Mouse (Mus musculus): ENCODE data around the gene Nbr1.

Gene Nbr1

DNA sequence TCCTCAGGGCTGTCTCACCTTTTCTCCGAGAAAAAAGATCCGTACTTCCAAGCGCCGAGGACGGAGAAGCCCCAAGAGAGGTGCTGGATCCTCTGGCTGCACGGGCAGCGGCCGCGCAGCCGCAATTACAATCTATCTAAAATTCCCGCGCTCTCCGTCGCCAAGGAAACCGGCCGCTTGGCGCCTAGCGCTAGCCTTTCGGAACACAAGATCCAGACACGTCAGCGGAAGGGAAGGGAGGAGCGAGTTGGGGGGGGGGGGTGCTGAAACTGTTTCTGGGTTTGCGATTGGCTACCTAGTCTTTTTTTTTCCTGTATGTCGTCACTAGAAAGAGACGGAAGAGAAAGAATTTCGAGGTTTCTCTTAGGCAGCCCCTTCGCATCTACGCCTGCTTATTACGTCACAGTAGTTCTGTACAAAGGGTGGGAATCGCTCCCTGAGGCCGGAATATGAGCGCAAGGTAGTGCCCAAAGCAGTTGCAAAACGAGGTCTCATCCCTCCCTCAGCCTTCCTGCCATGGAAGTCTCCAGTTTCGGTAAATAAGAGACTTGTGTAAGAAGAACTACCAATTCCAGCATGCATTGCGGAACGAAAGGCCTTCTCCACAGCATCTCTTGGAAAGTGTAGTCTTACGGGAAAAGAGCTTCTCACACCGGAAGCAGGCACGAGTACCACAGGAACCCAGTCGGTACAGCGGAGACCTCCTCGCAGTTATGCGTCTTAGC is at the start of gene Nbr1, which contains the start of gene Brca1:
Gene Nbr1 (plus strand): TSS at position 399 of the 725 bp plus-strand sequence.
Gene Brca1 (minus strand): TSS at position 205 of the 725 bp plus-strand sequence.
- DNase-seq (ENCODE audit: low spot score in 2 of 2), result peak; percentile 92 to 95

DNA sequence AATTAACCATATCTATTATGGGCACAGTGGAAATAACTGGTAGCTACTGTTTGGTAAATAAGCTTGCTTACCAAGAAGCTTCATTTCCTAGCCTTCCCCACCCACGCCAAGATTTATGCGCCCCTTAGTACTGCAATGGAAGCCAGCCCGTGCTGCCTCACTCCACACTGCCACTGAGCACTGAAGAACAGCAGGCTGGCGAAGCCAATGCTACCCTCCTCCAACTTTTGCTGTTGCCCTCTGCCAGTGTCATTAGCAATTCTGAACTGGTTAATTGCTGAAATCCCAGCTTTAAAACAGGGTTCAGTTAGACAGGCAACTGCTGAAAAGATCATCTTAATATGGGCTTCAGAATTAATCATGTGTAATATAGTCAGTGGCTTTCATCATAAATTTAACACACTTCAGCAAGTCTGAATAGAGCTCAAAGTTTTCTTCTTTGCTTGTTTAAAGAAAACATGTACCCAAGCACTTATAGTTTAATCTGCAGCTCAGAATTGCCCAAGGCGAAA is 45.6 kb upstream of the Nbr1 start:
- no peak for DNase-seq (ENCODE audit: low spot score in 2 of 2)

DNA sequence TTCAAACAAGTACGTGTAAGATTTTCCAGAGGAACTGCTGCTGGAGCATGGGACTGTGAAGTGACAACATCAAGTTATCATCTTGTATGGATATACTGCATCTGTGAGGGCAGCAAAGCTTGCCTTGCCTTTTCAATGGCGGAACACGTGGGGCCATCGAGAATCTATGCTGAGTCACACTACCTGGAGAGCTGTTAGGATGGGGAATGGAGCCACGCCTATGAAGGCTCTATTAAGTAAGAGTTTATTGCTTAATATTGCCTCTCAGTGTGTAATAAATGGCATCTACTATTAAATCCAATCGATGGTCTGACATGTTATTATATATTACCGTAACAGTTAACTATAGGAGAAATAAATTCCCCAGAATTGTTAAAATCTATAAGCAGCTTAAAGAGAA is 44.9 kb upstream of the Nbr1 start:
- no peak for DNase-seq (ENCODE audit: low spot score in 2 of 2)

DNA sequence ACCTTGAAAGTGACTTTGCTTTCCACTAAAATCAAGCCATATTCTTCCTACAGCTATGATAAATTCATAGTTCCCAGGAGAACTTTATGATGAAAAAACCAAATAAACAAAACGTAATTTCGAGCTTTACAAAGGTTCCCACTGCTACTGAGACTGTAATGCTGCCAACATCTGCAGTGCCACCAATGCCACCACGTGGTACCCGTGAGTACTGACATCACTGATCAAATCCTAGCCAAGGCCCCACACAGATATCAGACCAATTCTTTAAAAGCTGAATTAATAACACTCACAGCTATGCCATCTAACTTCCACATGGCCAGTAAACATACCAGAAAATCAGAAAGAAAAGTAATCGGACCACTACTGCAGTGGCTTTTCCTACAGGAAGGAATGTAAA is 33.0 kb upstream of the Nbr1 start:
- no peak for DNase-seq (ENCODE audit: low spot score in 2 of 2)

DNA sequence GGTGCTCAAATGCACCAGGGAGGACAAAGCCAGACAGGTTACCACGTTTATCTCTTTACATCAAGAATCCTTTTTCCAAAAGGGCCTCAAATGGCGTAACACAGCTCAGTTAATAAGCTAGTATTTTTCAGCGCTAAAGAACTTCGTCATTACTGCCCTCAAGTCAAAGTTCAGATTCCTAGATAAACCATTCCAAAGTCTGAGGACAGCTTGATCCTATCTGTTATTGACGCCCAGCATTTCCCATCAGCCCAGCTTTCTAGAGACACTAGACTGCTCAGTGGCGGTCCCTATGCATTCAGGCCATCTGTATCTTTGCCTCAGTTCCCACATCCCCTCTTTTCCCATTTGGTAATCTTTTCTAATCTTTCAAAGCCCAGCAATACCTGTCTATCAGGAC is 32.6 kb upstream of the Nbr1 start:
- no peak for DNase-seq (ENCODE audit: low spot score in 2 of 2)

DNA sequence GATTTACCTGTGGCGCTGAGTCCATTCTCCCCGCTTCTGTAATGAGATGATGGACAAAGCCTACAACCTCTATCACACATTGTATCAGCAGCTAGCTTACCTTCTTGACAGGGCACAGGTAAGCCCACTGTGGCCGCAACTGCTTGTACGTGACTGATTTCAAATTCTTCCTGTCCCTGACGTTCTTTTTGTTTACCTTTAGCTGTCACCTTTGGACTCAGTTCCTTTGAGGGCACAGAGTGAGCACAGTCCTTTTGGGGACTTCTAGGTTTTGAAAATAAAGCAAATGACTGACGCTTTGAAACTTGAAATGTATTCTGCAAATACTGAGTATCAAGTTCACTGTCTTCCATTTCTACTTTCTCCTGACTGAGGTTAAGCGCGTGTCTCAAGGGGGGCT is 27.5 kb upstream of the Nbr1 start:
- no peak for DNase-seq (ENCODE audit: low spot score in 2 of 2)

DNA sequence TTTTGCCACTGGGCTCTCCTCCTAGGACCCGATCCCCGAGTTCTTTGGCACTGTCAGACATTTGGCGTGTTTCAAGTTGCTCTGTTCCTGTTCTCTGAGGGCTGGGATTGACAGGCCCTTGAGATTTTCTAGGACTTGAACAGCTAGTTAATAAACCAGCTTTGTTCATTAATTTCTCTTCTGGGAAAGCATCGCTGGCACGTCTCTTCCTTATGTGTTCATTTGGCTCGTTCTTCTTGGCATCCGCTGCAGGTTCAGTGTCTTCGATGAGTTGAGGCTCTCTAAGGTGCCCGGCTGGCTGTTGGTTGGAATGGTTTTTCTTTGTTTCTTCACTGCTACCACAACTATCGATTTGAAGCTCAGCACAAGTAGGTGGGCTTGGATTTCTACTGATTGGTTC is 26.9 kb upstream of the Nbr1 start:
- DNase-seq (ENCODE audit: low spot score in 2 of 2), result no peak

DNA sequence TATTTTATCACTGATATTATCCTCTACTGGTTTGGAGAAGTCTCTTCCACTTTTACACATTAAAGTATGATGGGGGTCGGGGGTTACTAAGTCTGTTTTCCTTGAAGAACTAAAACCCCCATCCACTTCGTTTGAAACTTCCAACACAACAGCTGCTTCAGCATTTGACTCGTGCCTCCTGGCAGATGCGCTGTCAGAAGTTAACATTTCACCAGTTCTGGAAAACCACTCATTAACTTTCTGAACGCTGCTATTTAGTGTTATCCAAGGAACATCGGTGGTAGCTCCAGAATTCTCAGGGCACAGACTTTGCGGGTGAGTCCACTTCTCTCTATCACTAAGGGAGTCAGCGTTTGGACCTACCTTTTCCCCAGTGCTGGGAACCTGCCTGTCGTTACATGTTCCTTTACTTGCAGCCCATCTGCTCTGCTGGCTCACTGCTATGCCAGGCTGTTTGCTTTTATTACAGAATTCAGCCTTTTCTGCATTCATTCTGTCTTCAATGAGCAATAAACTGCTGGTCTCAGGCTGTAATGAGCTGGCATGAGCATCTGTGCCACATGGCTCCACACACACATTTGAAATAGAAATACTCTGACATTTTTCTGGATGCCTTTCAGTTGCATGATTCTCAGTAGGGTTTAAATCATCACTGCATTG is 25.9 kb upstream of the Nbr1 start:
- DNase-seq (ENCODE audit: low spot score in 2 of 2), result no peak

DNA sequence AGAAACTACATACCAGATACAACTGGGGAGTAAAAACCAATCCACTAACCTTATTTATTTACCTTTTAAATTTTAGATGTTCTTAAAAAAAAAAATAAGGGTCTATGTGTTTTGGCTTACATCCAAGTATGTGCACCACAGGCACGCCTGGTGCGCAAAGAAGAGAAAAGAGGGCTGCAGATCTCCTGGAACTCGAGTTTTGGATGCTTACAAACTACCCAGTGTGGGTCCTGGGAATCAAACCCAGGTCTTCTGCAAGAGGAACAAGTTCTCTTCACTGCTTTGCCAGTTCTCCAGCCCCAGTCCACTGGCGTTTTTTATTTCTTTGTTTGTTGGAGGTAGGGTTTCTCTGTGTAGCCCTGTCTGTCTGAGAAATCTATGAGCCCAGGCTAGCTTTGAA is 25.3 kb upstream of the Nbr1 start:
- DNase-seq (ENCODE audit: low spot score in 2 of 2), result no peak

DNA sequence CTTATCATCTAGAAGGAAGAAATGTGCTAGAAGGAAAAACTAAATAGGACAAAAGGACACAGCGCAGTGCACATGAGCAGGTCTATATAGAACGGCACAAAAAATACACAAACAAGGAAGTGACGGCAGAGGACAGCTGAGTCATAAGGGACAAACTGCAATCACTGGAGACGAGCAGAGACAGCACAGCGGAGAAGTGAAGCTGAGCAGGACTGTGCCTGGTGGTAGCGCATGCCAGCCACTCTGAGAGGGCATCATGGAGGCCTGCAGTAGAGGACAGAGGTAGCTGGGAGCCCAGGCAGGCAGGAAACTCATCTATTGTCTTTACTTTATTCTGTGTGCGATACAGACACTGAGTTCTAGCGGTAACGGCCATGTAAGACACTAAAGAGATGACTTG is 8.4 kb upstream of the Nbr1 start:
- DNase-seq (ENCODE audit: low spot score in 2 of 2), result no peak

DNA sequence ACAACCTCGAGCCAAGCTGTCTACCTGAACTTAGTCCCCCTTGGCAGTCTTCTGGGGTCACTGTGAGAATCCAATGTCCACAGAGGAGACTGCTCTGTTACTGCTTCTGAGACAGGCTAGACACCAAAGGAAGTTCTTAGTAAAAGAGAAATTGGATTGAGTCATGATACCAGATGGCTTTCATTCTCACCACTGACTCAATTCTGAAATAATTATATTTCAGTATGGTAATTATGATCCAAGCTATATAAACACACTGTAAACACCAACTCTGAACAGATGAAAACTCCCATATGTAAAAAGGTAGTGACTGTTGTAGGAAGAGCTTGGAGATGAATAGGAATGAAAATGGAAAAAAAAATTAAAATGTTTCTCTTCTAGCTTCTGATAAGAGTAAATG is 7.8 kb upstream of the Nbr1 start:
- DNase-seq (ENCODE audit: low spot score in 2 of 2), result no peak

DNA sequence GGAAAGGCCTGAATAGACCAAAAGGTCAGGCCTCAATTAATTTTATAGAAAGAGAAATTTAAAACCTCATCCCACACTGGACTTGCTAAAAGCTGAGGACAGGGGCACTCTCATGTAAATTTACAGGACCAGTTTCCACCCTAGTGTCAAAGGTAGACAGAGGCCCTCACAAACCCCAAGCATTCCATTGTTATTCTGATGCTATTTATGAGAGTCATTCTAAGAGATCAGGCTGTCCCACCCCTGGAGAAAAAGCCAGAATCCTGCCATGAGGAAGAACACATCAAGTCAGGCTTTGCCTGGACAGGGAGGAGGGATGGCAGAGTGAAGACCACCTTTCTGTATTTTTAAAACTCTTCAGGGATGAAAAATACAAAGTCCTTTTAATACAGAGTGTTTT is 3.4 kb upstream of the Nbr1 start:
- no peak for DNase-seq (ENCODE audit: low spot score in 2 of 2)

DNA sequence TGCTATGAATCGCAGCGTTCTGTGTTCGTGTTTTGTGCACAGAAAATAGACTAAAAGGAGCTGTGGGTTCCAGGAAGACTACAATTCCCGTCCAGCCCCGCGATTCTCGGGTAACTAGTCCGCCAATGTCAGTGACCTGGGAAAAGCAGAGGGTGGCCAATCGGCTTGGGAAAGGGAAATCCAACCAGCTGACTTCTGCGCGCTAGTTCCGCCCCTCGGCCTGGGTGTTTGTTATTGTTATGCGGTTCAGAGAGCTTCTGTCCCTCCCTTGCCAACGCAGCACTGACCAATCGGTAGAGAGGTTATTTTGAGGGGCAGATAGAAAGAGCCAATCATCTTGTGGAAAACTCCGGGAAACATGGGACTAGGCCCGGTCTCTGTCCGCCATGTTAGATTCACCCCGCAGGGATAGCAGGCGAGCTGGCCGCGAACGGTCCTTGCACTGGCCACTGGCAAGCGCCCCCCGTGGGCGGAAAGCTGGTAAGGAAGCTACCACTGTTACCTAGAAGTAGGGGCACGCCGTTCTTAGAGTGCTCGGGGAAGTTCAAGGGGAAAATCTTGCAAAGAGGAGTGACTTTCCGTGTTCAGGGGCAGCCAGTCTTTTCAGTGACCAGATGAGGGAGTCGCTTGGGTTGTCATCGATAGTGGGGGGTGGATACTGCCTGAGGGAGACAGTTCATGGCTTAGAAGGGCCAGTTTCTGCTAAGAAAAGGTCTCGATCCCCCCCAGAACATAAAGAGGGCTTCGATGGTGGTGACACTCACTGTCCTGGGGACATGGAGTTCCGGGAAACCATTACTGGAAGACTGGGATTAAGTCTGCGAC is 739 bp downstream of the Nbr1 start:
- peak; percentile 99 to 100 for DNase-seq (ENCODE audit: low spot score in 2 of 2)

DNA sequence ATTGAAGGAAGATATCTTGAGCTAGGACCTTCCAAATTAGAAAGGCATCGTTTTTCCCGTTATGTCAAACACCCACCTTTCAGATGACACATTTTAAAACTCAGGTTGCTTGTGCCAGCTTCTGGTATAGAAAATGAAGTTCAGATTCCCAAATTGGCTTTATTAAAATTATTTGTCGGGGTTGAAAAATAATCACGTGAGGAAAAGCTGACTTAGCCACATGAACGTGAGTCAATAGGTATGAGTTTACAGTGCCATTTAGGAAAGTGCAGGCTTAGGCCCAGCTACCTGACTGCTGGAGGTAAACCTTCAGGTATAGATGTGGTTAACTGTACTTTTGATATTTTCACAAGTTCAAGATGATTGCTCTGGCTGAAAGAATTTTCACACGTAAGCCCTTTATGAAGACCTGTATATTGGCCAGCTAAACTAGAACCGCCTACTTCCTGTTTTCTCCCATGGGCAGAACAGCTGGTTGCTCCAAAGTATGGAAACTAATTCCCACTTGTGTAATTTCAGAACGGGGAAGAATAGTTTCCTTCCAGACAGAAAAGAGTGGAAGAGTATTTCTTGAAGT is 1.5 kb downstream of the Nbr1 start:
- DNase-seq (ENCODE audit: low spot score in 2 of 2), result peak; percentile 10 to 16

DNA sequence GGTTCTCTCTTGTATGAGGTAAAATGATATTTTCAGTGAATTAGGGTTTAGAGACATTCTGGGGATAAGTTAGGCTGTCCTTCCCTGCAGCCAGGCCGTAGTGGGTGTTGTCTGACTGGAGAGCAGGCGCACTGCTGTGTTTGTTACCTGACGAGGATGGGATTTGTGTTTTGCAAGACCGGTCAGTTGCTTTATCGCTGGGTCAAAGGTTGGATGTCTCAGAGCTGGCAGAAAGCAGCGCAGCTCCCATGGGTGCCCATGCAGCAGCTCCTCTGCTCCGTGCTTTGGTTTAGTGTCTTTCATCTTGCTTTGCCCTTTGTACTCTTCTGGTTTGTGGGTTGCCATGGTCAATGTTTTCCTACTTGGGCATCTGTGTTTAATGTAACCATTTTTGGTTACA is 4.6 kb downstream of the Nbr1 start:
- DNase-seq (ENCODE audit: low spot score in 2 of 2), result no peak

DNA sequence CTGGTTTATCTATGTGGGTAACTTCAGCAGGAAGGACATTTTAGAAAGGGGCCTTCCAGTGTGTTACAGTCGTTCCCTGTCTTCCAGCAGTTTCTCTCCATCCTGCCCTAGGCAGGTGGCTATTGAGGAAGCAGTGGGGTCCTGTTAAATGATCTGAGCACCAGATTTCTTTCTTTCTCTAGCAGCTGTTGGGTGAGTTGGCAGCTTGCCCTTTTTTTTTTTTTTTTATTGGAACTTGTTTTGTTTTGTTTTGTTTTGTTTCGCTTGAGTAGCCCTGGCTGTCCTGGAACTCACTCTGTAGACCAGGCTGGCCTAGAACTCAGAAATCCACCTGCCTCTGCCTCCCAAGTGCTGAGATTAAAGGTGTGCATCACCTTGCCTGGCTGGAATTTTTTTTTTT is 5.0 kb downstream of the Nbr1 start:
- DNase-seq (ENCODE audit: low spot score in 2 of 2), result no peak

DNA sequence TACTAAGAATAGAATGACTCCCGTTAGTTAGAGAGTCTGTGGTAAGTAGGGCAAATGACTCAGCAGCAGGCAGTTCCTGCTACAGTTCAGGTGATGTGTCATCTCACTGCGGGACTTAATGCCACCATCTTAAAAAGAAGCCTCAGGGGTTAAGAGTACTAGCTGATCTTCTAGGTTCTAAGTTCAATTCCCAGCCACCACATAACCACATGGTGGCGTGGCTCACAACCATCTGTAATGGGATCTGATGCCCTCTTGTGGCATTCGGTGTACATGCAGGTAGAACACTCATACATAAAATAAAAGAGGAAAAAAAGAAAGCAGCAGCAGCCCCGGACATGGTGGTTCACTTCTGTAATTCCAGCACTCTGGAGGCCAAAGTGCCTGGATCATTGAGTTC is 10.4 kb downstream of the Nbr1 start:
- DNase-seq (ENCODE audit: low spot score in 2 of 2), result peak in 1 of 2 experiments; percentile 32

DNA sequence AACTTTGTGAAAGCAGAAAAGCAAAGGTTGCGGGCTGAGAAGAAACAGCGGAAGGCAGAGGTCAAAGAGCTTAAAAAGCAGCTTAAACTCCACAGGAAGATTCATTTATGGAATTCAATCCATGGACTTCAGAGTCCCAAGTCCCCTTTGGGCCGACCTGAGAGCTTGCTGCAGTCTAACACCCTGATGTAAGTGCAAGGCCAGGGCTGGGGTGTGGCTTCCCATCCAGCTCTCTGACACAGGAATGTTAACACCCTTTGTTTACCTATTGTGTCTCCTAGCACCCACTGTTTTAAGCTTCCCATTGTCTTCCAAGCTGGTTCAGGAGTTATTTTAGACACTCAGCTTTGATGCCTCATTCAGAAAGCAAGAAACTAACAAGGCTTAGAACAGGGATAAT is 16.5 kb downstream of the Nbr1 start:
- DNase-seq (ENCODE audit: low spot score in 2 of 2), result no peak

DNA sequence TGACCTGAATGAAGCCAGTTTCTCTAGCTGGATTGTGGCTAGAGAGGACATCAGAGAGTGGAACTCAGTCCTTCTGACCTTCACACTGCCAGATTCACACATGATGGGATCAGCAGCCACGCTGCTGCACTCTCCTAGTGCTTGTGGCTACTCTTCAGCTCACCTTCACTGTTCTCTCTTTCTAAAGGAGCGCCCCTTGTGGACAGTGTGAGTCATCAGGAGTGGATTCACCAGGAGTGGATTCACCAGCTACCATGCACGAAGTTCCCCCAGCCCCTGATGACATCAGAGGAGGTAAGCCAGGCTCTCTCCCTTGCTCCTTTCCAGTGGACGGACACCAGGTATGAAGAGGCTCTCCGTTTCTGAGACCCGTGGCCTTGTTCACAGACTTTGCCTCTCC is 24.2 kb downstream of the Nbr1 start:
- no peak for DNase-seq (ENCODE audit: low spot score in 2 of 2)

DNA sequence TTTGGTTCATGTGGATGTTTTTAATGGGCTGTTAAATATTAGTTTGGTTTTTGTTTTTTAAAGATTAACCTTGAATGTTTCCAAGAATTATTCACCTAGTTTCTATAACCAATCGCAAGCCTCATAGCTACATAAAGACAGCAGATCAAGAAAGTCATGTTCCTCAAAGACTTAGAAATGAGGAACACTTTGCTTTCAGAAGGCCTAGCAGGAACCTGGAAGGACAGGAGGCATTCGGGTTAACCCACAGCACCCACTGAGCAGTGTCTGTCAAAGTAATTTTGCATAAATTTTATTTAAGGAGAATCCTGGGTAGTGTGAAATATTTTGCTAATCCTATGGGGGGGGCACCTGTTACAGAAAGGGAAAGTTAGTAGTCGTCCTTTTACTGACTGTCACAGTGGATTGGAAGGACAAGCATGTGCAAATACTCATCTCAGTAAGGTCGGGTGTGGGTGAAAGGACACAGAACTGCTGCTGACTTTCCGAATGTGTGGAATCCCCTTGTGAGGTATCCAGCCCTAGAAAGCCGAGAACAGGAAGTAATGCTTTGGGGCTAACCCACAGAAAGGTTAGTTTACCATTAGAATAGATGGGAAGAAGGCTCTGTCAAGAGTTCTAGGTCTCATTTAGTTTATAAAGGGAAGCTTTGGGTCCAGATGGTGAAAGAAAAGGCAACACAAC is 29.3 kb downstream of the Nbr1 start:
- no peak for DNase-seq (ENCODE audit: low spot score in 2 of 2)

All from heart, adult 9 months (tissue).